Mouse (Mus musculus) MEL (cell line): ENCODE measurements around the gene Cdk13. TPM values are rescaled to one million over a fixed set of nuclear protein-coding genes. Genes with fewer than 3 reads are reported as not detected.

Source experiments
- DNase-seq: peaks from one replicate; pipeline ENCODE4 v3.0.0; 2011; ENCODE audit warnings: low read depth, low spot score
- H3K27ac ChIP-seq: 2 replicates; pipeline ENCODE4 v1.5.1; 2012; ENCODE audit warnings: low read depth, mild to moderate bottlenecking, control low read depth, low read length, moderate library complexity; ENCODE audit not compliant: control insufficient read depth
- H3K27me3 ChIP-seq, 2 experiments: fragments of 150-350 bp in 1 of 2; sonication (generic) in 1 of 2; 2 replicates each; pipeline ENCODE4 v1.6.1; 2012; ENCODE audit warnings: low read length in 2 of 2, mild to moderate bottlenecking in 2 of 2, improper control_type of control experiment in 1 of 2, moderate library complexity in 1 of 2; ENCODE audit not compliant: insufficient read depth in 2 of 2, control insufficient read depth in 1 of 2
- H3K36me3 ChIP-seq, 2 experiments: 2 replicates each; pipeline ENCODE4 v1.6.1; 2012 to 2014; ENCODE audit warnings: low read length in 2 of 2, improper control_type of control experiment in 1 of 2, inconsistent platforms in 1 of 2, mild to moderate bottlenecking in 1 of 2; ENCODE audit not compliant: insufficient read depth in 2 of 2, control insufficient read depth in 1 of 2
- H3K4me1 ChIP-seq, 2 experiments: fragments of 150-350 bp in 1 of 2; sonication (generic) in 1 of 2; 2 replicates each; pipeline ENCODE4 v1.6.1; 2012; ENCODE audit warnings: low read length in 2 of 2, improper control_type of control experiment in 1 of 2, mild to moderate bottlenecking in 1 of 2; ENCODE audit not compliant: insufficient read depth in 2 of 2, control insufficient read depth in 1 of 2
- H3K4me3 ChIP-seq, 2 experiments: fragments of 150-350 bp in 1 of 2; sonication (generic) in 1 of 2; 2 replicates each; pipeline ENCODE4 v1.5.1; 2012; ENCODE audit warnings: low read depth in 2 of 2, low read length in 2 of 2, mild to moderate bottlenecking in 2 of 2, moderate library complexity in 2 of 2, control low read depth in 1 of 2, improper control_type of control experiment in 1 of 2; ENCODE audit not compliant: control insufficient read depth in 1 of 2, insufficient read depth in 1 of 2
- H3K79me2 ChIP-seq: 2 replicates; pipeline ENCODE4 v1.6.1; 2012; ENCODE audit warnings: mild to moderate bottlenecking, low read length, moderate library complexity; ENCODE audit not compliant: control insufficient read depth, poor library complexity, insufficient read depth
- H3K9ac ChIP-seq: 2 replicates; pipeline ENCODE4 v1.6.1; 2012; ENCODE audit warnings: low read depth, mild to moderate bottlenecking, control low read depth, low read length, moderate library complexity; ENCODE audit not compliant: control insufficient read depth, poor library complexity, severe bottlenecking
- H3K9me3 ChIP-seq: fragments of 150-350 bp; sonication (generic); replicated peaks from 2 replicates; pipeline ENCODE4 v1.6.1; 2012; ENCODE audit warnings: mild to moderate bottlenecking, low read length, improper control_type of control experiment, moderate library complexity; ENCODE audit not compliant: insufficient read depth
- BHLHE40 ChIP-seq: IDR thresholded peaks from 2 replicates; pipeline ENCODE4 v1.6.1; 2012; ENCODE audit warnings: low read depth, mild to moderate bottlenecking, inconsistent platforms, low read length, improper control_type of control experiment, borderline replicate concordance
- CHD1 ChIP-seq: IDR thresholded peaks from 2 replicates; pipeline ENCODE4 v1.6.1; 2012; ENCODE audit warnings: low read depth, mild to moderate bottlenecking, inconsistent platforms, low read length, improper control_type of control experiment
- CHD2 ChIP-seq: IDR thresholded peaks from 2 replicates; pipeline ENCODE4 v1.6.1; 2011; ENCODE audit warnings: low read length, improper control_type of control experiment
- CTCF ChIP-seq, 3 experiments: IDR thresholded peaks in 2 of 3; conservative IDR thresholded peaks in 1 of 3; 2 replicates each; pipeline ENCODE4 v1.5.1; 2011 to 2012; ENCODE audit warnings: low read length in 3 of 3, low read depth in 2 of 3, mild to moderate bottlenecking in 2 of 3, improper control_type of control experiment in 1 of 3, inconsistent platforms in 1 of 3, mixed read lengths in 1 of 3, moderate library complexity in 1 of 3; ENCODE audit not compliant: control insufficient read depth in 1 of 3, insufficient read depth in 1 of 3, poor library complexity in 1 of 3, severe bottlenecking in 1 of 3
- E2F4 ChIP-seq: IDR thresholded peaks from 2 replicates; pipeline ENCODE4 v1.6.1; 2011; ENCODE audit warnings: low read depth, low read length, improper control_type of control experiment, borderline replicate concordance
- ELF1 ChIP-seq: IDR thresholded peaks from 2 replicates; pipeline ENCODE4 v1.6.1; 2014; ENCODE audit warnings: low read depth, mild to moderate bottlenecking, inconsistent platforms, low read length, improper control_type of control experiment, moderate library complexity
- ETS1 ChIP-seq: IDR thresholded peaks from 2 replicates; pipeline ENCODE4 v1.6.1; 2012; ENCODE audit warnings: low read depth, mild to moderate bottlenecking, inconsistent platforms, low read length, improper control_type of control experiment, moderate library complexity
- GABPA ChIP-seq: IDR thresholded peaks from 2 replicates; pipeline ENCODE4 v1.6.1; 2012; ENCODE audit warnings: low read depth, mild to moderate bottlenecking, inconsistent platforms, low read length, improper control_type of control experiment, moderate library complexity
- GATA1 ChIP-seq: IDR thresholded peaks from 2 replicates; pipeline ENCODE4 v1.6.1; 2011; ENCODE audit warnings: low read depth, low read length, improper control_type of control experiment
- HCFC1 ChIP-seq: IDR thresholded peaks from 2 replicates; pipeline ENCODE4 v1.6.1; 2012; ENCODE audit warnings: low read depth, mild to moderate bottlenecking, inconsistent platforms, low read length, improper control_type of control experiment, moderate library complexity
- JUND ChIP-seq: IDR thresholded peaks from 2 replicates; pipeline ENCODE4 v1.6.1; 2011; ENCODE audit warnings: low read depth, mild to moderate bottlenecking, improper control_type of control experiment, low read length
- KAT2A ChIP-seq: conservative IDR thresholded peaks from 2 replicates; pipeline ENCODE4 v1.6.1; 2012; ENCODE audit warnings: low read depth, low read length, improper control_type of control experiment, inconsistent platforms
- MAFK ChIP-seq: IDR thresholded peaks from 2 replicates; pipeline ENCODE4 v1.6.1; 2011; ENCODE audit warnings: low read depth, mild to moderate bottlenecking, low read length, improper control_type of control experiment, borderline replicate concordance
- MAX ChIP-seq: IDR thresholded peaks from 2 replicates; pipeline ENCODE4 v1.6.1; 2011; ENCODE audit warnings: low read length, improper control_type of control experiment
- MAZ ChIP-seq: IDR thresholded peaks from 2 replicates; pipeline ENCODE4 v1.6.1; 2012; ENCODE audit warnings: low read depth, mild to moderate bottlenecking, inconsistent platforms, low read length, improper control_type of control experiment
- MXI1 ChIP-seq: IDR thresholded peaks from 2 replicates; pipeline ENCODE4 v1.6.1; 2011; ENCODE audit warnings: mild to moderate bottlenecking, low read depth, low read length, improper control_type of control experiment
- MYB ChIP-seq: IDR thresholded peaks from 2 replicates; pipeline ENCODE4 v1.6.1; 2011; ENCODE audit warnings: mild to moderate bottlenecking, low read depth, low read length, improper control_type of control experiment
- MYC ChIP-seq: IDR thresholded peaks from 2 replicates; pipeline ENCODE4 v1.6.1; 2011; ENCODE audit warnings: low read depth, mild to moderate bottlenecking, low read length, improper control_type of control experiment, moderate library complexity
- NELFE ChIP-seq: IDR thresholded peaks from 2 replicates; pipeline ENCODE4 v1.6.1; 2011; ENCODE audit warnings: low read depth, low read length, improper control_type of control experiment
- NRF1 ChIP-seq: IDR thresholded peaks from 2 replicates; pipeline ENCODE4 v1.6.1; 2014; ENCODE audit warnings: low read depth, mild to moderate bottlenecking, inconsistent platforms, low read length, improper control_type of control experiment, moderate library complexity; ENCODE audit not compliant: poor library complexity, insufficient read depth, severe bottlenecking
- POLR2A ChIP-seq, 2 experiments: IDR thresholded peaks; 2 replicates each; pipeline ENCODE4 v1.6.1; 2011 to 2012; ENCODE audit warnings: low read length in 2 of 2, mild to moderate bottlenecking in 2 of 2, control low read depth in 1 of 2, improper control_type of control experiment in 1 of 2, low read depth in 1 of 2, moderate library complexity in 1 of 2; ENCODE audit not compliant: control insufficient read depth in 1 of 2, insufficient read depth in 1 of 2, poor library complexity in 1 of 2
- POLR2AphosphoS2 ChIP-seq: IDR thresholded peaks from 2 replicates; pipeline ENCODE4 v1.6.1; 2011; ENCODE audit warnings: low read length, improper control_type of control experiment
- RAD21 ChIP-seq: IDR thresholded peaks from 2 replicates; pipeline ENCODE4 v1.6.1; 2011; ENCODE audit warnings: mild to moderate bottlenecking, low read depth, low read length, improper control_type of control experiment
- RCOR1 ChIP-seq: IDR thresholded peaks from 2 replicates; pipeline ENCODE4 v1.6.1; 2012; ENCODE audit warnings: low read depth, mild to moderate bottlenecking, inconsistent platforms, low read length, improper control_type of control experiment
- SIN3A ChIP-seq: IDR thresholded peaks from 2 replicates; pipeline ENCODE4 v1.6.1; 2012; ENCODE audit warnings: low read length, improper control_type of control experiment, inconsistent platforms
- SMC3 ChIP-seq: IDR thresholded peaks from 2 replicates; pipeline ENCODE4 v1.6.1; 2011; ENCODE audit warnings: low read depth, low read length, improper control_type of control experiment
- TBP ChIP-seq: IDR thresholded peaks from 2 replicates; pipeline ENCODE4 v1.8.0; 2011; ENCODE audit warnings: low read depth, low read length, improper control_type of control experiment
- TCF12 ChIP-seq: IDR thresholded peaks from 2 replicates; pipeline ENCODE4 v1.6.1; 2014; ENCODE audit warnings: low read depth, mild to moderate bottlenecking, inconsistent platforms, low read length, improper control_type of control experiment, moderate library complexity
- USF1 ChIP-seq: IDR thresholded peaks from 2 replicates; pipeline ENCODE4 v1.6.1; 2014; ENCODE audit warnings: low read depth, mild to moderate bottlenecking, inconsistent platforms, low read length, improper control_type of control experiment, moderate library complexity
- USF2 ChIP-seq, 2 experiments: IDR thresholded peaks; 2 replicates each; pipeline ENCODE4 v1.6.1; 2011 to 2012; ENCODE audit warnings: improper control_type of control experiment in 2 of 2, low read length in 2 of 2, borderline replicate concordance in 1 of 2, inconsistent platforms in 1 of 2, low read depth in 1 of 2, mild to moderate bottlenecking in 1 of 2; ENCODE audit not compliant: insufficient read depth in 1 of 2
- ZC3H11A ChIP-seq: IDR thresholded peaks from 2 replicates; pipeline ENCODE4 v1.6.1; 2012; ENCODE audit warnings: low read depth, mild to moderate bottlenecking, inconsistent platforms, low read length, improper control_type of control experiment
- ZMIZ1 ChIP-seq: IDR thresholded peaks from 2 replicates; pipeline ENCODE4 v1.6.1; 2012; ENCODE audit warnings: low read depth, mild to moderate bottlenecking, inconsistent platforms, low read length, improper control_type of control experiment, moderate library complexity
- polyA plus RNA-seq, 2 experiments: library from polyadenylated mRNA; stranded (reverse) in 1 of 2; unstranded in 1 of 2; fragments of >175 nt in 1 of 2; fragments of >200 nt in 1 of 2; gene quantifications; 2 replicates each; pipeline versions ENCODE4 v1.2.1 to v1.2.4; 2012; ENCODE audit warnings: low replicate concordance in 2 of 2, low read depth in 1 of 2; ENCODE audit not compliant: insufficient read length in 2 of 2, insufficient read depth in 1 of 2, missing spikeins in 1 of 2
- total RNA-seq: library from RNA; depleted of rRNA; stranded (reverse); fragments of 300-350 nt; gene quantifications from 2 replicates; pipeline ENCODE4 v1.2.3, GENCODE M21; 2012; rRNA removed

Gene Cdk13
- total RNA-seq (27.2 and 28.7 TPM in 2 replicates), polyA plus RNA-seq (10 to 100 TPM in 1 of 2 experiments, not detected in 1; 43.7 TPM)

DNA sequence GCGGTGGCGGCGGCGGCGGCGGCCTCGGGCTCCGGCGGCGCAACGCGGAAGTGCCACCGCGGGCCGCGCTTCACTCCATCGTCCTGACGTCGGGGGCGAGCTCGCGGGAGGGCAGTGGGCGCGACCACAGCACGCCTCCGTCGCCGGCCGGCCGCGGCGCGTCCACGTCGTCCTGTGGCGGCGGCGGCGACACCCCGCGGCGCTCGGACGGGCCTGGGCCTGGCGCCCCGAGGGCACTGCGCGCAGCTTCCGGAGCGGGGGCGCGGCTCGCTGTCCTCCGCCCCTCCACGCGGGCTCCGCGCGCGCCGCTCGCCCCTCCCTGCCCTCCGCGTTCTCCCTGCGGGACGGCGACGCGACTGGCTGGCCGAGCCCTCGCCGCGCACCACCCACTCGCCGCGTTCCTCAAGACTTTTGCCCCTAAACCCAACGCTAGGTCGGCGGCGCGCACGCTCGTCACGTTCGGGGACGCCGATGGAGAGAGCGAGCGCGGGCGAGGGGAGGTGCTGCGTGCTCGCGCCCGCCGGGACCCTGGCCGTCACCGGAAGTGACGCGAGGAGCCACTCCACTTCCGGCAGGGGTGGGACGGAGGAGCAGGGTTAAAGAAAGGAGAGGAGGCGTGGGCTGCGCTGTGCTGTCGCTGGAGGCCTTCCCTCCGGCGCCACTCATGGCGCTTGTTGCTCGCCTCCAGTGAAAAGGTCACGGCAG lies at the start of gene Cdk13:
Gene Cdk13 (minus strand): TSS at position 189 of the 705 bp plus-strand sequence.
- Histone ChIP-seq H3K4me3 (peak within 1 kb of the TSS; percentile 81 to 98), H3K4me1 (no peaks in the 10 kb centered on the region), H3K27ac (peak within 1 kb of the TSS; percentile 90), H3K27me3 (no peaks in the 10 kb centered on the region), H3K9me3 (no peaks in the 10 kb centered on the region)
- no peak for TF ChIP-seq GABPA
- TF ChIP-seq NELFE, result peak; percentile 99
- TF ChIP-seq SMC3, result no peak
- TF ChIP-seq MAX, result peak; percentile 13; the same call in 1 of the 2 replicates
- peak; percentile 80 to 99 for TF ChIP-seq POLR2A (IDR thresholded peaks at IDR 0.05; ENCODE audit: control insufficient read depth in 1 of 2, insufficient read depth in 1 of 2, low read depth in 1 of 2, low read length in 2 of 2, poor library complexity in 1 of 2)
- TF ChIP-seq MYB, result no peak
- TF ChIP-seq HCFC1, result peak; percentile 82
- no peak for TF ChIP-seq ZC3H11A
- TF ChIP-seq MXI1, result peak; percentile 72
- no peak for TF ChIP-seq CHD1
- TF ChIP-seq MAFK, result no peak
- TF ChIP-seq SIN3A, result peak; percentile 80; the same call in 1 of the 2 replicates
- no peak for TF ChIP-seq USF2 (IDR thresholded peaks at IDR 0.05; ENCODE audit: borderline replicate concordance in 1 of 2, insufficient read depth in 1 of 2, low read depth in 1 of 2, low read length in 2 of 2)
- peak; percentile 95 for TF ChIP-seq ZMIZ1
- TF ChIP-seq CTCF (IDR thresholded peaks at IDR 0.05 in 2 of 3, conservative IDR thresholded peaks at IDR 0.05 in 1 of 3; ENCODE audit: control insufficient read depth in 1 of 3, insufficient read depth in 1 of 3, low read depth in 2 of 3, low read length in 3 of 3, poor library complexity in 1 of 3, severe bottlenecking in 1 of 3), result no peak
- no peak for TF ChIP-seq GATA1
- TF ChIP-seq RCOR1, result 0 out of 2 replicates have a peak, but pooled peaks have one; percentile 17
- TF ChIP-seq ETS1, result 0 out of 2 replicates have a peak, but pooled peaks have one; percentile 16
- no peak for TF ChIP-seq E2F4
- TF ChIP-seq MYC, result peak; percentile 68; the same call in 1 of the 2 replicates
- TF ChIP-seq CHD2, result no peak
- TF ChIP-seq MAZ, result 0 out of 2 replicates have a peak, but pooled peaks have one; percentile 42
- TF ChIP-seq JUND, result no peak
- no peak for TF ChIP-seq KAT2A
- TF ChIP-seq TBP, result no peak
- TF ChIP-seq RAD21, result no peak
- peak; percentile 78 for TF ChIP-seq ELF1
- no peak; the same call in 1 of the 2 replicates for TF ChIP-seq TCF12
- peak; percentile 98 for TF ChIP-seq POLR2AphosphoS2
- TF ChIP-seq USF1, result 0 out of 2 replicates have a peak, but pooled peaks have one; percentile 32
- peak; percentile 55; the same call in 1 of the 2 replicates for TF ChIP-seq BHLHE40
- peak; percentile 56; the same call in 1 of the 2 replicates for TF ChIP-seq NRF1
- TF ChIP-seq, all 39 proteins: peak for 16
- peak within 1 kb of the TSS; percentile 99 for H3K9ac ChIP-seq
- H3K79me2 ChIP-seq, result peaks cover 41% of the 10 kb centered on the region
- peak; percentile 98 for DNase-seq
- peaks cover 2 to 22% of the 10 kb centered on the region in 2 experiments; a peak in 3 of 4 replicates for H3K36me3 ChIP-seq
